In the genomic region with DNA sequence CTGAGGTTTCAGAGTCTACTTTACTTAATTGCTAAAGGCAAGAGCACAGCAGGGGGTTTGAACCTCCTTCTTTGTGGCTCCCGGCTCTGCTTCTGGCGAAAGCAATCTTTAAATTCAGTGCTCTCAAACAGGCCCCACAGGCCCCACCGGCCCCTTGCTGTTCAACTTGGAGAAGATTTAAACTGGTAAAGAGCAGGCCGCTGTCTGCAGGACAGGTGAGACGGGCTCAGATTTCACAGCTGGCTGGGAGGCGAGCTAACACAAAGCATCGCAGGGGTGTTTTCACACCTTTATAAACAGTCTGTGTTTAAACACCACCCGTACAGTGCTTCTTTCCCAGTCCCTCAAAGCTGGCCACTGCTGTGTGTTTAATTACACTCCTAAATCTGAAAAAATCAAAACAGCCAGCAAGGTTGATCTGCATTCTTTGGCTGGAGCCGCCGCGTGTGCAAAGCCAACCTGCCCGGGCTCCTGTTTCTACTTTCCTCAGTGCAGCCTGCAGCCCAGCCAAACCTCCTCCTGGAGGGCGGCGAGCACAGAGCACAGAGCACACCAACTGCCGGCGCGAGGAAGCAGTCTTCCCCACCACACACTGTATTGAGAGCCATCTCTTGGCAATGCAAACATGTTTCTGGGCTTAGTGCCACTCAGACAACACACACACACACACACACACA, we compare ENCODE assay signal across 8 mouse cellular contexts.
DNase-seq lines count a peak whose midpoint lies in the region; ATAC-seq and TF ChIP-seq lines count a peak whose summit lies in the region.

No protein-coding gene starts in this region.

- peak; percentile 17 to 37 for DNase-seq in adrenal gland, adult 18-20 months (ENCODE audit: low spot score in 2 of 2)
- peak; percentile 76 for DNase-seq in embryo, embryonic 10.5 days (ENCODE audit: low spot score)
- peak; percentile 96 for DNase-seq in heart, adult 11 months
- peak; percentile 50 to 54 for DNase-seq in left cerebral cortex, adult 2 months (ENCODE audit: extremely low spot score in 1 of 2, low spot score in 2 of 2)
- peak; percentile 92 for DNase-seq in lung, postnatal 36 days
- DNase-seq in right cerebral cortex, postnatal 14 days, result peak; percentile 51
- DNase-seq in B cell, adult 2 months, result no peak

- peak overlapping the region; percentile 78 for H3K27ac ChIP-seq in intestine, embryonic 15.5 days
- peak overlapping the region; percentile 59 for H3K27ac ChIP-seq in left cerebral cortex, adult 2 months

- H3K4me1 ChIP-seq in intestine, embryonic 15.5 days (replicated peaks), result peaks cover 29% of the 10 kb centered on the region

- no peaks in the 10 kb centered on the region for H3K27me3 ChIP-seq in intestine, embryonic 15.5 days (replicated peaks)

- intact Hi-C loops in left cerebral cortex, adult 2 months (cut with DNase I), result loop anchor here (5.0 kb wide), 1 partner anchor 87 kb away; no protein-coding TSS in a partner anchor

- no peak overlapping the region for H3K9ac ChIP-seq in intestine, embryonic 15.5 days

- no peak overlapping the region for H3K4me3 ChIP-seq in intestine, embryonic 15.5 days (replicated peaks)
- H3K4me3 ChIP-seq in left cerebral cortex, adult 2 months, result no peak overlapping the region

- peak overlapping the region; percentile 41 for H3K4me2 ChIP-seq in intestine, embryonic 15.5 days (replicated peaks)

- WGBS in intestine, embryonic 15.5 days, result 13% methylated on average over 17 of the region's 17 CpGs

- ATAC-seq in intestine, embryonic 15.5 days, result peak; percentile 85

- no peaks in the 10 kb centered on the region for H3K36me3 ChIP-seq in intestine, embryonic 15.5 days

- no peaks in the 10 kb centered on the region for H3K9me3 ChIP-seq in intestine, embryonic 15.5 days

- TF ChIP-seq CTCF in left cerebral cortex, adult 2 months (IDR thresholded peaks at IDR 0.05), result no peak; the same call in 1 of the 2 replicates

Comparison
In these comparisons a context has a peak if more than half of its experiments do, and no peak if none do; other contexts are left out.
1. DNase-seq: peak in adrenal gland, adult 18-20 months (2 of 2), embryo, embryonic 10.5 days (single experiment), heart, adult 11 months (single experiment), left cerebral cortex, adult 2 months (2 of 2), lung, postnatal 36 days (single experiment) and right cerebral cortex, postnatal 14 days (single experiment); none in B cell, adult 2 months (0 of 2).